Mouse (Mus musculus): ENCODE results near the gene Utf1. TPM values are rescaled to one million over a fixed set of nuclear protein-coding genes. Genes with fewer than 3 reads are reported as not detected.

Utf1 gene
- polyA plus RNA-seq, 1 experiment from 2014 or later, result not detected

DNA sequence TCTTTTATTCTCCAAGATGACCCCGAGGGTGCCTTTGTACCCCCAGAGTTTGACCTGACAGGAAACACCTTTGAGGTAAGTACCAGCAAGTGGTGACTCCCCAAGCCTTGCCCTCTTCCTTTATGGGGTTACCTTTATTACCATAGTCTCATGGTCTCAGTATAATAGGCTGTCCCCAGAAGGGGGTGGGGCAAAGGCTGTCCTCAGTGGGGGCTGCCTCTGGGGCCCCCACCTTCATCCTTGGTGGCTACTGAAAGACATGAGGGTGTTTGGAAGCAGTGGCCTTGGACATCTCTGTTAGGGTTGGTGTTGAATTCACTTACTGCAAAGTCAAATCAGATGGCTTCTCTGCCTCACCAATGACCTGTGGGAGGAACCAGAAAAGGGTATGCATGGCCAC is 41.6 kb upstream of the Utf1 start:
- no peak overlapping the region for H3K27ac ChIP-seq (ENCODE audit: low read depth, low read length)
- WGBS, result 29% methylated on average over 1 of the region's 1 CpGs
- no peak overlapping the region for H3K4me2 ChIP-seq (ENCODE audit: low read depth)
- H3K36me3 ChIP-seq (ENCODE audit: control insufficient read depth, insufficient read depth, low read length), result no peaks in the 10 kb centered on the region
- peaks cover 8% of the 10 kb centered on the region; the same call in 1 of the 2 replicates for H3K4me1 ChIP-seq (ENCODE audit: control insufficient read depth, insufficient read depth, low read length)
- H3K9me3 ChIP-seq (ENCODE audit: control insufficient read depth, low read length), result no peaks in the 10 kb centered on the region
- H3K27me3 ChIP-seq (ENCODE audit: control insufficient read depth, insufficient read depth, low read length), result no peaks in the 10 kb centered on the region
- no peak overlapping the region for H3K9ac ChIP-seq (ENCODE audit: low read length)
- ATAC-seq (ENCODE audit: insufficient read depth, low FRiP score, low TSS enrichment) (no peak), DNase-seq (ENCODE audit: low spot score) (no peak)
- H3K4me3 ChIP-seq (ENCODE audit: low read depth, low read length), result no peak overlapping the region

DNA sequence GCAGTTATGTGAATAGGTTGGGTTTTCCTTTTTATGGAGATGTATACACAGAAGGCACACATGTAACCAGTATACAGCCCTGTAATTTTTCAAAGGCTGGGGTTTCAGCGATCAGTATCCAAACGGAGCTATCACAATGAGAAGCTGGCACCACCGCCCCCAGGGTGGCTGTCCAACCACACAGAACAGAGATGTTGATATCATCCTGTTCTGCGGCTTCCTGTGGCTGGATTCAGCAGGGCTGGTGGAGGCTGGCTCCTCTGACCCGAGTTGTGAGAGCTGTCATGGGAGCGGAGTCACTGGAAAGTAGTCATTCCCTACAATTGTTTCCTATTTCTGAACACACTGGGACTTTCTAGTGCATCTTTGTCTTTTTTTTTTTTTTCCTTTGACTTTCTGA is 38.3 kb upstream of the Utf1 start:
- Histone ChIP-seq H3K9ac (ENCODE audit: low read length) (peak overlapping the region; percentile 23; the same call in 1 of the 2 replicates), H3K4me2 (ENCODE audit: low read depth) (peak overlapping the region; percentile 26; the same call in 1 of the 2 replicates), H3K9me3 (ENCODE audit: control insufficient read depth, low read length) (no peaks in the 10 kb centered on the region), H3K27me3 (ENCODE audit: control insufficient read depth, insufficient read depth, low read length) (no peaks in the 10 kb centered on the region), H3K36me3 (ENCODE audit: control insufficient read depth, insufficient read depth, low read length) (no peaks in the 10 kb centered on the region), H3K27ac (ENCODE audit: low read depth, low read length) (no peak overlapping the region), H3K4me1 (ENCODE audit: control insufficient read depth, insufficient read depth, low read length) (peaks cover 8% of the 10 kb centered on the region; the same call in 1 of the 2 replicates), H3K4me3 (ENCODE audit: low read depth, low read length) (no peak overlapping the region)
- DNase-seq (ENCODE audit: low spot score) (no peak), ATAC-seq (ENCODE audit: insufficient read depth, low FRiP score, low TSS enrichment) (no peak)
- WGBS, result 25% methylated on average over 6 of the region's 6 CpGs

DNA sequence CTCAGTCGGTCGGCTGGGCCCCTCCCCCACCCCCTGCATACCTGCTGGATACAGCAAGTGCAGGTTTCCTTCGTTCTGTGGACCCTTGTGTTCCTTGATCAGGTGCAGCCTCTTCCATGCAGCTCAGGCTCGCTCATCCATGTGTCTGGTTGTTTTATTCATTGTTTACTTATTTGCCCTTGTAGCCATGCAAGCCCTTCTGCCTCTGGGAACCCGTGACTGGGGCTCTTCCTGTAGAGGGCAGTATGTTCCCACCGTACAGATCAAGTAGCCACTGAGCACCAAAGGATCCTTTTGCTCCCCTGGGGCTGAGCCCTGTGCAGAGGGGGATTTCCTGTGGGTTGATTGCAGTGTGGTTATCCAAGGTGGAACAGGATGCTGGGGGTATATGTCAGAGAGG is 37.9 kb upstream of the Utf1 start:
- H3K9ac ChIP-seq (ENCODE audit: low read length), result no peak overlapping the region; the same call in 1 of the 2 replicates
- peak; percentile 77 for DNase-seq (ENCODE audit: low spot score)
- H3K27me3 ChIP-seq (ENCODE audit: control insufficient read depth, insufficient read depth, low read length), result no peaks in the 10 kb centered on the region
- peak overlapping the region; percentile 26; the same call in 1 of the 2 replicates for H3K4me2 ChIP-seq (ENCODE audit: low read depth)
- H3K9me3 ChIP-seq (ENCODE audit: control insufficient read depth, low read length), result no peaks in the 10 kb centered on the region
- no peak overlapping the region for H3K4me3 ChIP-seq (ENCODE audit: low read depth, low read length)
- under 1% methylated on average over 6 of the region's 6 CpGs for WGBS
- ATAC-seq (ENCODE audit: insufficient read depth, low FRiP score, low TSS enrichment), result peak; percentile 68
- peaks cover 8% of the 10 kb centered on the region; the same call in 1 of the 2 replicates for H3K4me1 ChIP-seq (ENCODE audit: control insufficient read depth, insufficient read depth, low read length)
- H3K36me3 ChIP-seq (ENCODE audit: control insufficient read depth, insufficient read depth, low read length), result no peaks in the 10 kb centered on the region
- H3K27ac ChIP-seq (ENCODE audit: low read depth, low read length), result no peak overlapping the region

DNA sequence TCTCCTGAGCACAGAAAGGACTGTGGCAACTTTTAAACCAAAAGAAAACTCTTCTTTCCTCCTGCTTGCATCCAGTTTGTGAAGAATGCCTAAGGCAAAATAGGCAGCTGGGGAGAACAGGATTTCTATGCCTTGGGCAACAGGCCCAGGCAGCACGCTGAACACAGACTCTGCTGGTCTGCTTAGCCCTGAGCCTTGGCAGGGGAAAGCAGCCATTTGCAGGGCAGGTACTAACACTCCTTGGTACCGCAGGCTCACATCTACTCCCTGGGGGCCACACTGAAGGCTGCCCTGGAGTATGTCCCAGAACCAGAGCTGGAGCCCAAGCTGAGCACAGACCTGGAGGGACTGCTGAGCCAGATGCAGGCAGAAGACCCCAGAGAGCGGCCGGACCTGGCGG is 35.4 kb upstream of the Utf1 start:
- peaks cover 8% of the 10 kb centered on the region; the same call in 1 of the 2 replicates for H3K4me1 ChIP-seq (ENCODE audit: control insufficient read depth, insufficient read depth, low read length)
- no peaks in the 10 kb centered on the region for H3K36me3 ChIP-seq (ENCODE audit: control insufficient read depth, insufficient read depth, low read length)
- DNase-seq (ENCODE audit: low spot score) (no peak), ATAC-seq (ENCODE audit: insufficient read depth, low FRiP score, low TSS enrichment) (no peak)
- no peak overlapping the region for H3K27ac ChIP-seq (ENCODE audit: low read depth, low read length)
- no peaks in the 10 kb centered on the region for H3K9me3 ChIP-seq (ENCODE audit: control insufficient read depth, low read length)
- peaks cover 3% of the 10 kb centered on the region; the same call in 1 of the 2 replicates for H3K27me3 ChIP-seq (ENCODE audit: control insufficient read depth, insufficient read depth, low read length)
- no peak overlapping the region for H3K4me2 ChIP-seq (ENCODE audit: low read depth)
- no peak overlapping the region for H3K4me3 ChIP-seq (ENCODE audit: low read depth, low read length)
- 65% methylated on average over 5 of the region's 5 CpGs for WGBS
- H3K9ac ChIP-seq (ENCODE audit: low read length), result no peak overlapping the region

DNA sequence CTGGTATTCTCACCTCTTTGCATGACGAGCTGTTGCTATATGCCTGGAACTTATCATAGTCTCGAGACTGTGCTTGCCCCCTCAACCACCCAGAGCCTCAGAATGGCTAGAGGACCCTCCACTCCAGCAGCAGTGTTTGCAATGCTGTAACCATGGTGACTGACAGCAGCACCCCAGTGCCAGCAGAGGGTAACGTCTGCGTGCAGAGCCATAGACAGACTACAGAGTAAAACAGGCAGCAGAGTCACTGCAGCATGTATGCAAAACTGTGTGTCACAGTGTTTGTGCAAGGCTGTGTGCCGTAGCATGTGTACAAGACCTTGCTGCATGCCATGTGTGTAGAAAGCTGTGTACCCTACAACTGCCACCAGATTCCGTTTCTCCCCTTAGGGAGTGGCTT is 34.1 kb upstream of the Utf1 start:
- Histone ChIP-seq H3K36me3 (ENCODE audit: control insufficient read depth, insufficient read depth, low read length) (no peaks in the 10 kb centered on the region), H3K4me2 (ENCODE audit: low read depth) (no peak overlapping the region), H3K4me1 (ENCODE audit: control insufficient read depth, insufficient read depth, low read length) (peaks cover 8% of the 10 kb centered on the region; the same call in 1 of the 2 replicates), H3K9me3 (ENCODE audit: control insufficient read depth, low read length) (no peaks in the 10 kb centered on the region), H3K27ac (ENCODE audit: low read depth, low read length) (no peak overlapping the region), H3K4me3 (ENCODE audit: low read depth, low read length) (no peak overlapping the region), H3K27me3 (ENCODE audit: control insufficient read depth, insufficient read depth, low read length) (peaks cover 11% of the 10 kb centered on the region), H3K9ac (ENCODE audit: low read length) (no peak overlapping the region)
- 60% methylated on average over 6 of the region's 6 CpGs for WGBS
- DNase-seq (ENCODE audit: low spot score) (no peak), ATAC-seq (ENCODE audit: insufficient read depth, low FRiP score, low TSS enrichment) (no peak)

DNA sequence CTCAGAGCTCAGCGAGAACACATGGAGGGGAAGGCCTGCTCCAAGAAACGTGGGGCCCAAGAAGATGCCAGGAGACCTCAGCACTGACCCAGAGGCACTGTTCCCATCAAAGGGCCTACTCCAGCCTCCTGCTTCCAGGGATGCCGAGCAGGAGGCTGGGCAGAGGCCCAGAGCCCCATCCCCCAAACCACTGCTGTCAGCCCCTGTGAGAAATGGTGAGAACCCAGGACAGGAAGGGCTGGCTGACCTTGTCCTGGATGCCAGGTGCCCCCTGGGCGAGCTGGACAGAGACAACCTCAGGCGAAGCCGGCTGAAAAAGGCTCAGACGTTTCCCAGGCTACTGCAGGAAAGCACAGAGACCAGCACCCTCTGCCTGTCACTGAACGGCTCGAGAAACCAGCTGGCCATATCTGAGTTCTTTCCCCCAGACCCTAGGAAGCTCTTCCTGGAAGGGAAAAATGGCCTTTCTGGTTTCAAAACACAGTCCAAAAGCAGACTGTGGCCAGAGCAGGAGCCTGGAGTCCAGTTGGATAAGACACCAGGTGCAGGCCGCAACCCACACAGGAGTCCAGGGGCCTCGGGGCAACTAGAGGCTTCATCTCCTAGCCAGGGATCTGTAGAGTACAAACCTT is 33.3 kb upstream of the Utf1 start:
- ATAC-seq (ENCODE audit: insufficient read depth, low FRiP score, low TSS enrichment), result no peak
- H3K4me1 ChIP-seq (ENCODE audit: control insufficient read depth, insufficient read depth, low read length), result peaks cover 3% of the 10 kb centered on the region; the same call in 1 of the 2 replicates
- no peak overlapping the region for H3K4me3 ChIP-seq (ENCODE audit: low read depth, low read length)
- H3K27ac ChIP-seq (ENCODE audit: low read depth, low read length), result no peak overlapping the region
- H3K4me2 ChIP-seq (ENCODE audit: low read depth), result no peak overlapping the region
- H3K9ac ChIP-seq (ENCODE audit: low read length), result no peak overlapping the region; the same call in 1 of the 2 replicates
- H3K36me3 ChIP-seq (ENCODE audit: control insufficient read depth, insufficient read depth, low read length), result no peaks in the 10 kb centered on the region
- 58% methylated on average over 11 of the region's 11 CpGs for WGBS
- H3K9me3 ChIP-seq (ENCODE audit: control insufficient read depth, low read length), result no peaks in the 10 kb centered on the region
- DNase-seq (ENCODE audit: low spot score), result no peak
- peaks cover 19% of the 10 kb centered on the region for H3K27me3 ChIP-seq (ENCODE audit: control insufficient read depth, insufficient read depth, low read length)

DNA sequence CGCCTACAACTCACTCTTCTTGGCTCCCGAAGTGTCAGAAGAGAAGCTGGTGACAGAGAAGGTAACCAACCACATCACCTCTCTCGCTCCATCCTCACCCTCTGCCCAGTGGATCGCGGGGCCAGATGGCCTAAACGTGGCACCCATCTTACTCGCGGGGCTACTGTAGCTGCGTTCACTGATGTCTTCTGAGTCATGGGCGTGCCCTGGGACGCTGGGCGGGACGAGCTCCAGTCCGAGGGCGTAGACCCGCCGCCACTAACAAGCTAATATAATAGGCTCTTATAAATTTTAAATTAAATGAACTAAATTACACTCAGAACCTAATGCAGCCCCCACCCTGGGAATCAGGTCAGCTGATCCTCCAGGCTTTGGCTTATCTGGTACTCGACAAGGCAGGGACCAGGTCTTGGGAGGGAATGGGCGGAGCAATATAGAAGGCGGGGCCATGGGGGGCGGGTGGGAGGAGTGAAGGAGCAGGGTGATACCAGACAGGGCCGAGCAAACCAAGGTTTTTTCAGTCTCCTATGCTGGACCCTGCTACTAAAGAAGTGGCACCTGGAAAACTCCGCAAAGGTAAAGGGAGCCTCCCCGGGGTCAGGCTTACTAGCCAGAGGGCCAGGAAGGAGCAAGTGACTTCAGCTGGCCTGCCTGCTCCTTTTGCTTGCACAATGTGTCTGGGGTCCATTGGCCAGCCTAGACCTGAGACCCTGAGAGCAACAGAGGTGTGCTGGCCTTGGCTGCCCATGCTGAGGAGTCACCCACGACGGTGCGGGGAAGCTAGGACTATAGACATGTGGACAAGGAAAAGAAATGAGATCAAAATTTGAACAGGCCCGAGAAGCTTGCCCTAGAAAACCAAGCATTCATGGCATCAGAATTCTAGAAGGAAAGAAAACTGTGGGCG is 29.2 kb upstream of the Utf1 start:
- no peaks in the 10 kb centered on the region for H3K4me1 ChIP-seq (ENCODE audit: control insufficient read depth, insufficient read depth, low read length)
- H3K9me3 ChIP-seq (ENCODE audit: control insufficient read depth, low read length), result no peaks in the 10 kb centered on the region
- ATAC-seq (ENCODE audit: insufficient read depth, low FRiP score, low TSS enrichment) (peak; percentile 75; the same call in 1 of the 2 replicates), DNase-seq (ENCODE audit: low spot score) (peak; percentile 48)
- no peaks in the 10 kb centered on the region for H3K36me3 ChIP-seq (ENCODE audit: control insufficient read depth, insufficient read depth, low read length)
- H3K9ac ChIP-seq (ENCODE audit: low read length), result no peak overlapping the region
- H3K27me3 ChIP-seq (ENCODE audit: control insufficient read depth, insufficient read depth, low read length), result peaks cover 23% of the 10 kb centered on the region
- peak overlapping the region; percentile 27; the same call in 1 of the 2 replicates for H3K4me3 ChIP-seq (ENCODE audit: low read depth, low read length)
- H3K4me2 ChIP-seq (ENCODE audit: low read depth), result peak overlapping the region; percentile 41
- no peak overlapping the region for H3K27ac ChIP-seq (ENCODE audit: low read depth, low read length)
- 11% methylated on average over 29 of the region's 29 CpGs for WGBS

DNA sequence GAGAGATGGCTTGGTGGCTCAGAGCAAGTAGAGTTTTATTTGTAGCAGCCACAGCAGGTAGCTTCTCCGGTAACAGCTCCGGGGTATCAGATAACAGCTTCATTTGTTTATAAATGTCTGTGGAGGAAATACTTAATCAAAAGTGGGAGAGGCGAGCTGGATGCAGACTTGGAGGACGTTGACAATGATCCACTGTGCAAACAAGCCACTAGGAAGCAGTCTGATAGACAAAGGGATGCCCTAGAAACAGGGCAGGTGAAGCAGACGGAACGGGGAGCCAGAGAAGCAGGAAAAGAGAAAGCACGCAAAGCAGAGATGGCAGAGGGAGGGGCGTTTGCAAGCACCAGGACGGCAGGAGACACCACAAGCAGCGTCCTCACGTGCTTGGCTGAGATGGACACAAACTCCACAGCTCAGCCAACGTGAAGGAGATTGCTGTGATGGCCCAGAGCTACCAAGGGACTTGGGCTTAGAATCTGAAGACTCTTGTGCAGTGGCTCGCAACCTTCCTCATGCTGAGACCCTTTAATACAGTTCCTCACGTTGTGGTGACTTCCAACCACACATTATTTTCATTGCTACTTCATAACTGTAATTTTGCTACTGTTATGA is 27.8 kb upstream of the Utf1 start:
- Histone ChIP-seq H3K9me3 (ENCODE audit: control insufficient read depth, low read length) (no peaks in the 10 kb centered on the region), H3K36me3 (ENCODE audit: control insufficient read depth, insufficient read depth, low read length) (no peaks in the 10 kb centered on the region), H3K4me2 (ENCODE audit: low read depth) (no peak overlapping the region), H3K27ac (ENCODE audit: low read depth, low read length) (no peak overlapping the region), H3K9ac (ENCODE audit: low read length) (no peak overlapping the region), H3K4me3 (ENCODE audit: low read depth, low read length) (no peak overlapping the region), H3K27me3 (ENCODE audit: control insufficient read depth, insufficient read depth, low read length) (peaks cover 23% of the 10 kb centered on the region), H3K4me1 (ENCODE audit: control insufficient read depth, insufficient read depth, low read length) (no peaks in the 10 kb centered on the region)
- no peak for DNase-seq (ENCODE audit: low spot score)
- WGBS, result 6% methylated on average over 14 of the region's 14 CpGs
- no peak for ATAC-seq (ENCODE audit: insufficient read depth, low FRiP score, low TSS enrichment)
